Mouse (Mus musculus): ENCODE measurements around the gene Gabarapl2. TPM values are rescaled to one million over a fixed set of nuclear protein-coding genes. Genes with fewer than 3 reads are reported as not detected.
"Not testable (repeated sequence)": the region's sequence is repeated elsewhere in the genome, so short reads cannot be mapped to it uniquely, and the experiment has no call there.

The Gabarapl2 gene
- total RNA-seq, 2 experiments from 2014 or later = 46.0 to 69.8 TPM

- ATAC-seq (ENCODE audit: poor library complexity, severe bottlenecking) = no peak
These were observed 6.3 kb upstream of the Gabarapl2 start for GRCm38 (mm10) chr8:111934201-111934600.

- no peak for ATAC-seq (ENCODE audit: poor library complexity, severe bottlenecking)
These were observed 3.3 kb upstream of the Gabarapl2 start for GRCm38 (mm10) chr8:111937184-111937583.

- ATAC-seq (ENCODE audit: poor library complexity, severe bottlenecking) = not testable (repeated sequence)
These were observed 2.2 kb upstream of the Gabarapl2 start for GRCm38 (mm10) chr8:111938076-111938985.

- ATAC-seq (ENCODE audit: poor library complexity, severe bottlenecking) = peak; percentile 63
These were observed 874 bp upstream of the Gabarapl2 start for GRCm38 (mm10) chr8:111939516-111940142.

- ATAC-seq (ENCODE audit: poor library complexity, severe bottlenecking) = peak; percentile 34
These were observed 575 bp downstream of the Gabarapl2 start for GRCm38 (mm10) chr8:111941101-111941454.

GRCm38 (mm10) chr8:111943544-111943943 is 3.0 kb downstream of the Gabarapl2 start:
- no peak for ATAC-seq (ENCODE audit: poor library complexity, severe bottlenecking)

- peak; percentile 59; the same call in 1 of the 2 replicates for ATAC-seq (ENCODE audit: poor library complexity, severe bottlenecking)
These were observed 6.6 kb downstream of the Gabarapl2 start for GRCm38 (mm10) chr8:111947144-111947543.

GRCm38 (mm10) chr8:111947954-111948353 is 7.5 kb downstream of the Gabarapl2 start:
- ATAC-seq (ENCODE audit: poor library complexity, severe bottlenecking) = no peak

- ATAC-seq (ENCODE audit: poor library complexity, severe bottlenecking) = no peak
These were observed 10.3 kb downstream of the Gabarapl2 start for GRCm38 (mm10) chr8:111950846-111951245.

GRCm38 (mm10) chr8:111951317-111951716 is 10.8 kb downstream of the Gabarapl2 start:
- no peak for ATAC-seq (ENCODE audit: poor library complexity, severe bottlenecking)

GRCm38 (mm10) chr8:111951936-111952335 is 11.4 kb downstream of the Gabarapl2 start:
- no peak for ATAC-seq (ENCODE audit: poor library complexity, severe bottlenecking)

- ATAC-seq (ENCODE audit: poor library complexity, severe bottlenecking) = peak; percentile 43; the same call in 1 of the 2 replicates
These were observed 14.5 kb downstream of the Gabarapl2 start for GRCm38 (mm10) chr8:111954844-111955594.

- no peak for ATAC-seq (ENCODE audit: poor library complexity, severe bottlenecking)
These were observed 15.4 kb downstream of the Gabarapl2 start for GRCm38 (mm10) chr8:111955879-111956278.

GRCm38 (mm10) chr8:111957231-111957630 is 16.7 kb downstream of the Gabarapl2 start:
- no peak for ATAC-seq (ENCODE audit: poor library complexity, severe bottlenecking)

GRCm38 (mm10) chr8:111960591-111961321 is 20.3 kb downstream of the Gabarapl2 start:
- ATAC-seq (ENCODE audit: poor library complexity, severe bottlenecking) = no peak

- no peak for ATAC-seq (ENCODE audit: poor library complexity, severe bottlenecking)
These were observed 20.8 kb downstream of the Gabarapl2 start for GRCm38 (mm10) chr8:111961330-111961729.

GRCm38 (mm10) chr8:111962589-111962988 is 22.1 kb downstream of the Gabarapl2 start:
- ATAC-seq (ENCODE audit: poor library complexity, severe bottlenecking) = no peak

GRCm38 (mm10) chr8:111963091-111963490 is 22.6 kb downstream of the Gabarapl2 start:
- ATAC-seq (ENCODE audit: poor library complexity, severe bottlenecking) = no peak

- no peak for ATAC-seq (ENCODE audit: poor library complexity, severe bottlenecking)
These were observed 23.0 kb downstream of the Gabarapl2 start for GRCm38 (mm10) chr8:111963546-111963945.

- ATAC-seq (ENCODE audit: poor library complexity, severe bottlenecking) = no peak
These were observed 23.8 kb downstream of the Gabarapl2 start for GRCm38 (mm10) chr8:111964351-111964750.

Data from megakaryocyte, adult 5-6 weeks (primary cell).